Mouse (Mus musculus): ENCODE data around the gene Gm10961. TPM values are rescaled to one million over a fixed set of nuclear protein-coding genes. Genes with fewer than 3 reads are reported as not detected.
A peak's percentile ranks its signal among the peaks of the same experiment; 100 is the strongest.
"Not testable (repeated sequence)": the region's sequence is repeated elsewhere in the genome, so short reads cannot be mapped to it uniquely, and the experiment has no call there.

Gene Gm10961
- total RNA-seq, 2 experiments from 2014 or later, result not detected

DNA sequence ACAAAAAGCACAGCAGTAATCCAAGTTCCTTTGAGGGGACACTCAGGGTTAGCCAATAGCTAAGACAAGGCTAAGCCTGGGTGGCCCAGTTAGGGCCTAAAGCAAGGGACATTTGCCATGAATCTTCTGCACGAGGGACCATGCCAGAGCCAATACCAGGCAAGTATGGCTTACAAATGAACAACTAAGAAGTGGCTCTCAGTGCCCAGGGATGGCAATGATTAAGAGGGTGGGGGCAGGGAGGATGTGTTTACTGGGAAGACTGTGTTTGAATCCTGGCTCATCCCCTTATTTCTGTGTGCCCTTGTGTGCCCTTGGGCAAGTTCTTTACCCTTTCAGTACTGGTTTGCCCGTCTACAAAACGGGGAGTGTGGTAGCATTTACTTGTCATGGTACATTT is 21.7 kb upstream of the Gm10961 start:
- no peak for ATAC-seq (replicated peaks; ENCODE audit: low FRiP score, low TSS enrichment, poor library complexity, severe bottlenecking)

DNA sequence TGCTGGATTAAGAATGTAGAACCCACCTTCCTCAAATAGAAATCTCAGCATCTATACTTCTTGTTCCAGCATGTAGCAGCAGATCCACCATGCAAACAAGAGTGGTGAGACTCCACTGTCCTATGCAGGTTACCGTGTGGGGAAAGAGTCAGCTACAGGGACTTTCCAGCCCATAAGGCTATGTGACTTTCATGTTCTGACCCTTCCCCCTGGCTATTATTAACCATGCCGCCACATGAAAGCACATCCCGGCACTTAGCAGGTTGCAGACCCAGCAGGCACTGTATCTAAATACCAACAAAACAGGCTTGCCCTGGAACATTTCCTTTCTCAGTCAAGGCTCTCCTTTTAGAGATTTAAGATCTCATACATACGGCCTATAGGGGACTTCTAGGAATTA is 19.7 kb upstream of the Gm10961 start:
- no peak for ATAC-seq (replicated peaks; ENCODE audit: low FRiP score, low TSS enrichment, poor library complexity, severe bottlenecking)

DNA sequence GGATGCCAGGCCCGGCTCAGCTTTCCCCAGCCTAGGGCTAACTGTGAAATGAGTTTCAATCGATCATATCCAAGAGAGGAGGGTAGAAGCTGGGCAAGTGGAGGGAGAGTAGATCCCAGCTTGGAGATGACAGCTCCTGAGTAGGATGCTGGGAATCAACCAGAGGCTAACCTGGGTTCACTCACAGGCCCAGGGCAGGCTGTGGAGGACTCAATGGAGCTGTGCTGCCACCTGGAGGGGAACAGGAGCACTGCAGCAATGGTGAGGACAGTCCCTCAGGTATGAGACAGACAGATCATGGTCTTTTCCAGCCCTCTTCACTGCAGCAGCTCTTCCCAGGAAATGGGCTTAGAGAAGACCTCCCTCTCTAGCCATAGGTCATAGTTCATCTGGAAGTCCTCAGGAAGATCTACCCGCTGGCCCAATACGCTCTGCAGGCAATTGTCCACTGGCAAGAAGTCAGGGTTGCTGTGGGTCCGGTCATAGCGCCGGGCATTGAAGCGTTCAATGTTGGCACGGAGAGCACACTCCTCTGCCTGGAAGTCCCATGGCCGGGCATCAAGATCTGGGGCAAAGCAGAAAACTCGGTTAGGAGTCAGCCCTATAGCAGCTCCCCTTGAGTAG is 18.1 kb upstream of the Gm10961 start:
- peak; percentile 83 for ATAC-seq (replicated peaks; ENCODE audit: low FRiP score, low TSS enrichment, poor library complexity, severe bottlenecking)

DNA sequence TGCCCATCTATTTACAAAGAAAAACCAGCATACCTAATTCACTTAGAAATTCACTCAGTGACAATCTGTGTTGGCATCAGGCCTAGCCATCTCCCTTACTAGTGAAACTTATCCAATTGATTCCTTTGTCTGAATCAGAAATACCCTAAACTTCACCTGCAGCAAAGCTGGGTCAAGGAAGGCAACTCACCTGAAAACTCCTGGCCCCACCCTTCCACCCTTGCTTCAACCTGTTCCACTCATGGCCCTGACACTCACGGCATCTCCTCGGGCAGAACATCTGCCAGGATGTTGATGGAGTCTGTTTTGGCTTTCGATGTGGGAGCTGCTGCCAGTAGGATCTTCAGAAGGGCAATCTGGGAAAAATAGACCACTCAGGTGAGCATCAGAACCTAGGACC is 13.3 kb upstream of the Gm10961 start:
- no peak for ATAC-seq (replicated peaks; ENCODE audit: low FRiP score, low TSS enrichment, poor library complexity, severe bottlenecking)

DNA sequence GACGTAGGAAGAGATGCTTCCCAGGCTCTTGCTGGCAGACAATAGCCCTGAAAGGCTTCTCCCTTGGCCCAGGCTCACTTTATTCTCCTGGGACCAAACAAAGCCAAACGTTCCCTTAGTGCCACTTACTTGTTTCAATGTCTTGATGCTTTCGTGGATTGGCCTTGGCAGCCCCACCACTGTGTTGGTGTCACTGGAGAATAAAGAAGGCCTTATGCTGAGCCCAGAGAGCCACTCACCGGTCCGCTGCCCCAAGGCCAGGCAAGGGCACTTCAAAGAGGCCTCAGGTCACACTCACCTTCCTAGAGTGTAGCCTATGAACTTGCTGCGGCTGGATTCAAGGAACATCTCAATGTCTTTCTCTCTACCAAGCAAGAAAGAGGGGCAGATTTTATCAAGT is 11.2 kb upstream of the Gm10961 start:
- no peak for ATAC-seq (replicated peaks; ENCODE audit: low FRiP score, low TSS enrichment, poor library complexity, severe bottlenecking)

DNA sequence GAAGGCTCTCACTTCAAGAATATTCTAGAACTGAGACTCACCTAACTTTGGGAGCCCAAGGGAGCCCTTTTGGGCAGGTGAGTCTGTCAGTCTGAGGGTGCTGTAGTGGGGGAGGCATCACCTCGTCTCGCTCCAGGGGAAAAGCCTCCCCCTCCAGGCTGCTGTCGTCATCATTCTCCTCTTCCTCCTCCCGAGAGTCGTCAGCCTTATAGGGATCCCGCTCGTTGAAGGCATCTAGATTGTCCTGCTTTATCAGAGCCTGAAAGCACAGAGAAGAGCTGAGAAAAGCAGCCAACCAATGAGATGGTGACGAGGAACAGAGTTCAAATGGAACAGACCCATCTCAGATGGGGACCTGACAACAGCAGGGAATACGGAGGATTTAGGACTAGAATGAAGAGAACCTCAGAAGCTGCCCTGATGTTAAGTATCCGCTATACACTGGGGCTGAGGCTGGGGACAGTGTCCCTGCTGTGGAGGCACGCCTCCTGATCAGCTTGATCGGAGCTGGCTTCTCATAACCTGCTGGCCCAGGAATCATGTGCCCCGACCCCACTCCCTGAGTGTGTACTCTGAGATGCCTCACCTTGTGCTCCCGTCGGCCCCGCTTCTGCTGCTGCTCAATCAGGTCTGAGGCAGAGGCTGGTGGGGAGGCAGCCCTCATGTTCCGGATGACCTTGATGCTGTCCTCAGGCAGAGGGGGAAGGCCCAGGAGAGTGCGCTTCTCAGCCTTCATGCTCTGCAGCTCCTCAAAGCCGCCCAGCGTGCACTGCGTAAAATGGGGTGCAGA is 9.6 kb upstream of the Gm10961 start:
- no peak for ATAC-seq (replicated peaks; ENCODE audit: low FRiP score, low TSS enrichment, poor library complexity, severe bottlenecking)

DNA sequence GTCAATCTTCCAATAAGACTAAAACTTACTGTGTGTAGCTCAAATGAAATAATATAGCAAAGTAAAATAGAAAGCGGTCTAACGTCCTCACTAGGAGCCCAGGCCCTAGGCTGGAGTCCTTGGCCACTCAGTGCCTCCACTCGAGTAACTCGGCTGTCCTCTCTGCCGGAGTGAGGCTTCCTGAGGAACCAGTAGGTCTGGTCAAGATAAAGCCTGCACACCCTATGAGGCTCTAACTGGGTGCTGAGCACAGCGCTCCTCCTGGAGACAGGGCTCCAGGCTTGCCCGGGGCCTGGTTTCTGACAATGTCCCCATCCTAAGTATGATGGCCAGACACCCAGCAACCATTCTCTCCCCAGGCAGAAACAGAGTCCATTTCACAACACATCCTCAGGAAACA is 8.6 kb upstream of the Gm10961 start:
- no peak for ATAC-seq (replicated peaks; ENCODE audit: low FRiP score, low TSS enrichment, poor library complexity, severe bottlenecking)

DNA sequence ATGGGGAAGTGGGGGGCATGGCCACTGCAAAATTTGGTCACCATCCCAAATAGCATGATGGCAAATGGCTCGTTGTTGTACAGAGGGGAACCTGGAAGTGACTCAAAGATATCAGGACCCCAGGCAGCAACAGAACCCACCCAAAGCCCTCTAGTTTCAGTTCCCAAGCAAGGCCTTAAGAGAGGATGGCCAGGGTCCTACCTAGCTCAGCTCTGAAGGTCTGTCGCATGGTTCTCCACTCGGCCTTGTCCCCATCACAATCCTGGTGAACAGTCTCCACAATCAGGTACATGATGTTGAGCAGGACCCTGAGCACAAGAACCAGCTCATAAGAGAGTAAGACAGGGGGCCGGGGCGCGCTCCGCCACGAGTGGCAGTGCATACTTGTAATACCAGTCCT is 6.7 kb upstream of the Gm10961 start:
- no peak for ATAC-seq (replicated peaks; ENCODE audit: low FRiP score, low TSS enrichment, poor library complexity, severe bottlenecking)

DNA sequence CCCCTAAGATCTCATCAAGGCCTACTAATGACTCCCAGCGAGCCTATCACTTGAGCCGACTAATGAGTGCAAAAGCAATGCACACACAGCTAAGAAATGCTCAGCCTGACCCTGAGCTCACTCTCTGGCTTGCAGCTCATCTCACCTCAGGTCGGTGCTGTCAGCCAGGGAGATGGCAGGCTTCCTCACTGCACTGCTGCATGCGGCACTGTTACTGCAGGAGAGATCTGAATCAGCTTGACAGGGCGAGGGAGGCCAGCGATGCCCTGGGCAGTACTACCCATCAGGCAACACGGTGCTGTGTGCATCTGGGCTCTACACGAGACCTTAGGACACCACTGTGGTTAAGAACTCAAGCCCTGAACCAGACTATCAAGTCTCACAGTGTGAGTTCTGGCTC is 5.6 kb upstream of the Gm10961 start:
- no peak for ATAC-seq (replicated peaks; ENCODE audit: low FRiP score, low TSS enrichment, poor library complexity, severe bottlenecking)

DNA sequence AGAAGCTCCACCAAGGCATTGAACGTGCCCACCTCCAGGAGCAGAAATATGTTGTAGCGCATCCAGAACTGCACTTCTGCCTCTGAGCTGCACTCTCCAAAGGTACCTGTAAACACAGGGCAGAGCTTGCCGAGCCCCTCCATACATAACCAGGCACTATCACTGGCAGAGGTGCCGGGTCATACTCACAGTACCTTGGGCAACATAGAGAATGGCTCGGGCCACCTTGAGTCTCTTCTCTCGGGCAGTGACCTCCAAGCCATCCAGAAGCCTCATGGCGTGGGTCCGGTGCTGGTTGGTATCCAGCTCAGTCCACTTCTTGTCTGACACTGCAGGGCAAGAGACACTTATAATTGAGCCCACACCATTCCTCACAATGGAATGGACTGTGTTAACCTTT is 4.4 kb upstream of the Gm10961 start:
- no peak for ATAC-seq (replicated peaks; ENCODE audit: low FRiP score, low TSS enrichment, poor library complexity, severe bottlenecking)

DNA sequence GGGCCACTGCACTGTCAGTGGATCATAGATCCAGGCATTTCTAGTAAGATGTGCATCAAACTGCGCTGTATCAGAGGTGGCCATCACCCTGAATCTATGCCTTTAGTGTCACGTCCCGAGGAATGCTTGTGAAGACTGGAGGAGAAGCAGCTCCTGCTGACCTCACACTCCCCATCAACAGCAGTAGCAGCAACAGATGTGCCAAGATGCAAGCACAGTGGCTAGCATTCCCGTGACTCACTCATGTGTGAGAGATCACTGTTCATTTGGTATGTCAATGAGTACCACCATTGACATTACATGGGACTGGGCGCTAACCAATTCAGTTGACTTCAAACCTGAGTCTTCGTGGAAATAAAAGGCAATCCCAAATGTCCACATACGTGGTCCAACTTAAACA is 3.5 kb upstream of the Gm10961 start:
- no peak for ATAC-seq (replicated peaks; ENCODE audit: low FRiP score, low TSS enrichment, poor library complexity, severe bottlenecking)

DNA sequence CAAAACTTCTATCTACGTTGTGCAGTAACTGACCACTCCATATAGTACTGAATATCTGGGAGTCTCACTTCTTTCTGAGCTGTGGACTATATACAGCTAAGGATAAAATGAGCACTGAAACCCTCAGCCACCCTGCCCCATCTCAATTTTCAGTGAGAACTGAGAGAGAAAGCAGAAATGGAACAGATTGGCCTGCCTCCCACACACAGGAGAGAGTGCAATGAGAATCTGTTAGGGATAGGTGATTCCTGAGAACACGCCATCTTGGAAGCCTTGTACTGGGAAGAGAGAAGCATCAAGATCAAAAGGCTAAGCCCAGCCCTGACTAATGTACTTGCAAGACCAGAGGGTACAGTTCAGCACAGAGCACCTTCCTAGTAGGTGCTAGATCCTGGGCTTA is 2.6 kb upstream of the Gm10961 start:
- ATAC-seq (replicated peaks; ENCODE audit: low FRiP score, low TSS enrichment, poor library complexity, severe bottlenecking), result no peak

DNA sequence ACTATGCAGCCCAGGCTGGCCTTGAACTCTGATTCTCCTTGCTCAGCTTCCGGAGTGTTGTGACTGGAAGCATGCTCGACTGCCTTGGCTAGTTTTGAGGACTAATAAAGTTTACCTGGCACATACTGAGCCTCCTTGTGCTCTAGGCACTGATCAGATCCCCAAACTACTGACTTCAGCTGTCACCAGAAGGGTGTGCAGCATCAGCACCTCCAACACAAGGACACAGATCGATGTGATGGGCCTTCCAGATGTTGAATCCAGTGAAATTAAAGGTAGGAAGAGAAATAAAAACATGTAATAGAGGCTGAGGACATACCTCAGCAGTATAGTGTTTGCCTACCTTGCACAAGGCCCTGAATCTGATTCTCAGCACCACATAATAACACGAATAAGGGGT is 1.7 kb upstream of the Gm10961 start:
- ATAC-seq (replicated peaks; ENCODE audit: low FRiP score, low TSS enrichment, poor library complexity, severe bottlenecking), result no peak

DNA sequence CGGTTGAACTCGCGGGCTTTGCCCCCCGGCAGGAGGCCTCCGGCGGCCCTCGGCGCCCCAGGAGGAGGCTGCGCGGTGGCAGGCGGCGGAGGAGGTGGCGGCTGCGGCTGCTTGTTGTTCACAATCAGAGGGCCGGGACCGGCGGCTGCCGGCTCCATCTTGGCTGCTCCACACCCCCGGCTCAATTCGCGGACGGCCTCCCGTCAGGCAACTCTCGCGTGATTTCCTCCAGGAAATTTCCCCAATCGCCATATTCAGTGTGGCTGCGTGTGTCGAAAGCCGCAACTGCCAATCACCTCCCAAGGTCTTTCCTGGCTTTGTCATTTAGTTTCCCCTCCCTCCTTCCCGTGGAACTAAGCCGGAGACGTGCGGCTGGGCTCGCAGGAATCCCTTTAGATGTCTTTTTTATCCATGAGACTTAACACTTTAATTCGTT is 419 bp downstream of the Gm10961 start, which contains the start of gene Strip1:
Strip1 (minus strand) TSS at position 172 of the 436 bp plus-strand sequence.
- ATAC-seq (replicated peaks; ENCODE audit: low FRiP score, low TSS enrichment, poor library complexity, severe bottlenecking), result peak; percentile 97

DNA sequence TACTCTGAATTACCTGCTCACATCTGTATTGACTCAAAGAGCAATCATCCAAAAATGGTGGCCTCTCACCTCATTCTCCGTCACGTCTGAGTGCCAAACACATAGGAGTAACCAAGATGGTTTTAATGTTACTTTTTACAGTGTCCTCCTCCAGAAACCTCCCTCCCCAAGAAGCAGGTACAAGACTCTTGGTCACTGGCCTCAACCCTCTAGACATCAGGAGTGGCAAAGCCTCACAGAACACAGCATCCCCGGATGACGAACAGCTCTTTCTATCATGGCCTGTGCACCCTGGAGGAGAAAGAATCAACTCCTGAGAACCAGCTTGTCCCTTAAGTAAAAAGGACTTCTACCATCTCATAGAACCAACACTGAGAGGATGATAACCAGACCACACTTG is 1.7 kb downstream of the Gm10961 start:
- no peak for ATAC-seq (replicated peaks; ENCODE audit: low FRiP score, low TSS enrichment, poor library complexity, severe bottlenecking)

DNA sequence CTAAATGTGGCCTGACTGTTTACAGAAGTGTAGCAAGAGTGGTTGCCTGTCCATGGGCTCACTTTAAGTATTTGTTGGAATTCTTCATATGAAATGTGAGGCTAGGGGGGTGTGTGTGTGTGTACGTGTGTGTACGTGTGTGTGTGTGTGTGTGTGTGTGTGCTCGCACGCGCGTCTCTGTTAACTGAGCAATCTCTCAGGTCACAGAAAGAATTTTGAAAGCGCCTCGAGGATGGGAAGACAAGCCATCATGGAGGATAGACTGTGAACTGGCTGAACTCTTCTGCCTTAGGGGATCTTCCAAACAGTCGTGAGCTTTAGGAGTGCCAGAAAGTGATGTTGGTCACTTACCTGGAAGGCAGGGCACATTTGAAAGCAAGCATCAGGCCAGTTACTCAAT is 2.8 kb downstream of the Gm10961 start:
- ATAC-seq (replicated peaks; ENCODE audit: low FRiP score, low TSS enrichment, poor library complexity, severe bottlenecking), result no peak

DNA sequence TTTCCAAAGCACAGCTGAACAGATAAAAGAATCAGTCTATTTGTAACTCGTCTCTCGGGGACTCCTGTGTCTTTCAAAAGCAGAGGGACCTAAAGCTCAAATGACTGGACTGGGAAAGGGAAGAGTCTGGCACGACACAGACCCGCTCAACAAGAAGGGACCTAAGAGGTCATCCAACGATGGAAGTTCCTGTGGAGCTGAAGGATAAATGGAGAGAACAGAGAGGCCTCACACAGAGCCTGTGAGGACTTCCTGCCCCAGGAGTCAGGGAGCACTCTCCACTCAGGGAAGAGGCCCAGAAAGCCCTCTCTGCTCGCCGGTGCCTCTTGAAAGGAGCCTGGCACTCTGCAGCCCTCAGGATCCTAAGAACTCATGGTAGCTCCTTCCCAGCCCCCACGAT is 4.7 kb downstream of the Gm10961 start:
- no peak for ATAC-seq (replicated peaks; ENCODE audit: low FRiP score, low TSS enrichment, poor library complexity, severe bottlenecking)

DNA sequence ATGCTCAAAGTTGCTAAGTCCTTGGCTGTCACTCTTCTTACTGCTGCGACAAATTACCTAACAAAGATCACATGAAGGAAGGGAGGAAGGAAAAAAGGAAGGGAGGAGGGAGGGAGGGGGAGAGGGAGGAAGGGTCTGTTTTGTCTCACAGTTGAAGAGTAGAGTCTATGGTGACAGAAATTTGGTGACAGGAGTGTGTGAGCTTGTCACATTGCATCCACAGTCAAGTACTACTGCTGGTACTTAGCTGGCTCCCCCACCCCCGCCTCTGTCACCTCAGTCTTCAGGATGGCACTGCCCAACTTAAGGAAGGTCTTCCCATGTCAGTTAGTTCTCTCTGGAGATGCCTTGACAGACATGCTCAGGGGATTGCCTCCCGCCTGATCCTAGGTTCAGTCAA is 5.1 kb downstream of the Gm10961 start:
- no peak for ATAC-seq (replicated peaks; ENCODE audit: low FRiP score, low TSS enrichment, poor library complexity, severe bottlenecking)

DNA sequence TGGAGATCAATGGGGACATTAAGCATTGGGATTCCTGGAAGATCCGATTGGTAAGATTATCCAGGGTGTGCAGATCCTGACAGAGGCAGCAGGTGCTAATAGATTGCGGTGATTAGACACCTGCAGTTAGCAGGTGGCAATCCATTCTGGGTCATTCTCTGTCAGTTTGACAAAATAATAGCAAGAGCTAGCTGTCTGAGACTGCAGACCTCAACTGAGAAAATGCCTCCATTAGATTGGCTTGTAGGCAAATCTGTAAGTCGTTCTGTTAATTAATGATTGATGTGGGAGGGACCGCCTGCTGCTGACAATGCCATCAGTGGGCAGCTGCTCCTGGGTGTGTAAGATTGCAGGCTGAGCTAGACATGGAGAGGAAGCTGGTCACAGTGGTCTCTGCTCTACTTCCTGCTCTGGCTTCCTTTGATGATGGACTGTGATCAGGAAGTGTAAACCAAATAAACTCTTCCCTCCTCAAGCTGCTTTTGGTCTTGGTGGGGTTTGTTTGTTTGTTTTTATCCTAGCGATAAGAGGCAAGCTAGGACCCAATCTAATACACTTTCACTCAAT is 6.6 kb downstream of the Gm10961 start:
- no peak for ATAC-seq (replicated peaks; ENCODE audit: low FRiP score, low TSS enrichment, poor library complexity, severe bottlenecking)

DNA sequence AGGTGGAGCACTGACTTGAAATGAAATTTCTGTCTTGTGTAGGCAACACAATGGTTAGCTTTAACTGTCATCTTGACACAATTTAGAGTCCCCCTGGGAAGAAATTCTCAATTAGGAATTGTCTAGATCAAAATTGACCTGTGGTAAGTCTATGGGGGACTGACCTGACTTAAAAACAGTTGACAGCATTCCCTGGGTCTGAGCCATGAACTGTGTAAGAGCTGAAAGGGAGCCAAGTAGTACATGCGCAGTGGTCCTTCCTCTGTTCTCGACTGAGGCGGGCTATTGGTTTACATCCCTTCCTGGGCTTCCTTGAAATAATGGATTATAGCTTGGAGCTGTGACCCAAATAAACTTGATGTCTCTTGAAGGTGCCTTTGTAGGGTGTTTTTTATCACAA is 15.8 kb downstream of the Gm10961 start:
- no peak for ATAC-seq (replicated peaks; ENCODE audit: low FRiP score, low TSS enrichment, poor library complexity, severe bottlenecking)

DNA sequence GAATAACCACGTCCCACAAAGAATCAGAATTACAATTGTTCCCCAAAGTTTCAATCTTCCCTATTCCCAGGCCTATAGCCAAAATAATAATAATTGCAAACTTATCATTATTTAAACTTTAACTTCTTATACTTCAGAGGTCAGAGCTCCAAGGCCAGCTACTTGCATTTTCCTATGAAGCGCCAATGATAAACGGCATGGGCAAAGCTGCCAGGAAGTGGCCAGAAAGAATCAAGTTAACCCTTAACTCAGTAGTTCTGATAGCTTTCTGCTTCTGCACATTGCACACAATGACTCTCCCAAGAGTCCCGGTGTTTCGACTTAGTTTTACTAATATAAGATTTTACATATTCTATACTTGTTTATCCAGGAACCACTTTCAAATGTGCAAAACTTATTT is 19.2 kb downstream of the Gm10961 start:
- ATAC-seq (replicated peaks; ENCODE audit: low FRiP score, low TSS enrichment, poor library complexity, severe bottlenecking), result not testable (repeated sequence)
